Mouse (Mus musculus): ENCODE results near the gene Spata25.

Spata25 gene

GRCm38 (mm10) chr2:164783926-164784581, 44.3 kb downstream of the Spata25 start:
- no peak for DNase-seq (ENCODE audit: low read depth)

GRCm38 (mm10) chr2:164781876-164782275, 46.5 kb downstream of the Spata25 start:
- DNase-seq (ENCODE audit: low read depth) = no peak

GRCm38 (mm10) chr2:164779481-164780086, 48.8 kb downstream of the Spata25 start, which contains the start of gene Tnnc2:
Tnnc2 (minus strand) TSS chr2:164779967.
- DNase-seq (ENCODE audit: low read depth) = no peak

- DNase-seq (ENCODE audit: low read depth) = no peak
These were observed 49.5 kb downstream of the Spata25 start for GRCm38 (mm10) chr2:164778809-164779208.

- no peak for DNase-seq (ENCODE audit: low read depth)
These were observed 50.4 kb downstream of the Spata25 start for GRCm38 (mm10) chr2:164778015-164778287.

GRCm38 (mm10) chr2:164777246-164778014, 50.9 kb downstream of the Spata25 start:
- DNase-seq (ENCODE audit: low read depth) = no peak

- no peak for DNase-seq (ENCODE audit: low read depth)
These were observed 51.5 kb downstream of the Spata25 start for GRCm38 (mm10) chr2:164776801-164777200.
